In the genomic region with DNA sequence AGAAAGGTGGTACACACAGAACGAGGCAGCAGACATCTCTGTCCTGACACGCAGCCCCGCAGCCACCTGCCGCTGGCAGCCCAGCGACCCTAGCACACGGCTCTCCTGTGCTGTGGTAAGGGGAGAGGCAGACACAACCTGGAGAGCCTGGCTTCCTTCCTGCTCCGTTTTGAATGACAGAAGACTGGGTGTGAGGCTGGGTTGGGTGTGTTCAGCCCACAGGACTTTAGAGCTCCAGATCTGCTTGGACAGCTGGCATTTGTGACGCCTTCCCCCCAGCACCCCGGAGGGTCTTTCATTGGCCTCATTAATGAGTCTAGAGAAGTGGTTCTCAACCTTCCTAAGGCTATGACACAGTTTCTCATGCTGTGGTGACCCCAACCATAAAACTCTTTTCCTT, we compare ENCODE assay signal across 26 mouse cellular contexts.
"Had no signal": no experiment of that assay in that cellular context is flagged by ENCODE, and none has a peak within 500 bp of the region (broad histone marks: within the 10 kb centered on the region; RNA-seq: fewer than 3 reads in every experiment).

No protein-coding gene starts in this region.

- H3K36me3 ChIP-seq: heart, embryonic 10.5 days; heart, embryonic 12.5 days; hindbrain, embryonic 10.5 days; hindbrain, embryonic 12.5 days; intestine, embryonic 15.5 days; kidney, embryonic 15.5 days; limb, embryonic 13.5 days; limb, embryonic 15.5 days had no signal

- H3K27ac ChIP-seq: gastrocnemius, adult 2 months; heart, embryonic 10.5 days; hindbrain, embryonic 10.5 days; hindbrain, embryonic 12.5 days; hindbrain, embryonic 14.5 days; intestine, embryonic 15.5 days; kidney, embryonic 15.5 days; kidney, postnatal 0 days; limb, embryonic 13.5 days; limb, embryonic 15.5 days had no signal

- ATAC-seq: hindbrain, embryonic 16.5 days; inflammation-experienced regulatory T-cells, adult 6 months; intestine, embryonic 15.5 days; intestine, postnatal 0 days had no signal

- H3K4me2 ChIP-seq: heart, embryonic 12.5 days; hindbrain, embryonic 12.5 days; hindbrain, embryonic 14.5 days; intestine, embryonic 15.5 days; kidney, embryonic 15.5 days; limb, embryonic 13.5 days; limb, embryonic 15.5 days had no signal

- H3K9me3 ChIP-seq: intestine, embryonic 15.5 days; kidney, embryonic 15.5 days; limb, embryonic 15.5 days had no signal

- H3K9ac ChIP-seq: heart, embryonic 12.5 days; hindbrain, embryonic 12.5 days; hindbrain, embryonic 14.5 days; intestine, embryonic 15.5 days; kidney, embryonic 15.5 days; limb, embryonic 13.5 days; limb, embryonic 15.5 days had no signal

- DNase-seq: gastrocnemius, adult 2 months; gastrocnemius, postnatal 10 days; gastrocnemius, postnatal 25 days; heart, adult 18-20 months; heart, postnatal 10 days; heart, postnatal 4 days; kidney, adult 18-20 months; kidney, adult 9 months; kidney, postnatal 14 days; kidney, postnatal 36 days; layer of hippocampus, adult 9-11 months; layer of hippocampus, postnatal 36 days; left cerebral cortex, postnatal 4 days had no signal

- H3K4me1 ChIP-seq: hindbrain, embryonic 12.5 days; intestine, embryonic 15.5 days; kidney, embryonic 15.5 days; limb, embryonic 13.5 days; limb, embryonic 15.5 days had no signal

- H3K27me3 ChIP-seq: heart, embryonic 12.5 days; intestine, embryonic 15.5 days; kidney, embryonic 15.5 days; limb, embryonic 13.5 days; limb, embryonic 15.5 days had no signal

- H3K4me3 ChIP-seq: gastrocnemius, adult 2 months; heart, embryonic 10.5 days; heart, embryonic 12.5 days; hindbrain, embryonic 10.5 days; hindbrain, embryonic 12.5 days; intestine, embryonic 15.5 days; kidney, embryonic 15.5 days; limb, embryonic 13.5 days; limb, embryonic 15.5 days had no signal
